Mouse (Mus musculus) cerebellum, adult 11-12 months (tissue): ENCODE data around the gene Eva1c.

Source experiments
- DNase-seq: peaks from one replicate; pipeline ENCODE4 v3.0.0; 2022

Eva1c gene

DNA sequence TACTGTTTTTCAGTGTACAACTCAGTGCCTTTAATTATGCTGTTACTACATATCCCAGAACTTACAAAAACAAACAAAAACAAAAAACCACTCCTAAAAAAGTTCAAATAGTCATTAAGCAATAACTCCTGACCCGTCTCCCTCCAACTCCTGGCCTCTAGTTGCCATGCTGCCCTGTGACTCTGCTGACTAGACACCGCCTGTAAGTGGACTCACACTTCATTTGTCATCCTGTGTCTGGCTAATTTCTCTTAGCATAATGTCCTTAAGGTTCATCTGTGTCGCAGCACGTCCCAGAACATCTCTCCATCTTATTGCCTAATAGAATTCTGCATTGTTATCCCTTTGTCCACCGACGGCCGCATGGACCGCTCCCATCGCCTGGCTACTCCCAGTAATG is 979 bp downstream of the Eva1c start:
- DNase-seq = no peak

DNA sequence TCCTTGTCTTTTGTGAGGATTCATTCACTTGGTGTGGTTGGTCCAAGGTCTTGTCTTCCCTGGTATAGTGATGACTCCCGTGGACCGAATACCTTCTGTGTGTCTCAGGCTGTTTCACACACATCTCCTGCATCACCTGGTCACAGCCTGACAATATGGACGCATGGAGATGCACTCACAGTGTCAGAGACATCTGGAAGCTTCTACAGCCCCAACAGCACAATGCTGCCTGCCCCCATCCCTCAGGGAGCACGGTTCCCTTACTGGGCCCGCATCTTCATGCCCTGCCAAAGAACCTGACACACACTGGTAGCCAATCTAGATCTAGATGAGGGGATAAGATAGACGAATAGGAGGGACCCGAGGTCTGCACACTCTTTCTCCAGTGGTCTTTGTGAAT is 2.6 kb downstream of the Eva1c start:
- peak; percentile 35 for DNase-seq

DNA sequence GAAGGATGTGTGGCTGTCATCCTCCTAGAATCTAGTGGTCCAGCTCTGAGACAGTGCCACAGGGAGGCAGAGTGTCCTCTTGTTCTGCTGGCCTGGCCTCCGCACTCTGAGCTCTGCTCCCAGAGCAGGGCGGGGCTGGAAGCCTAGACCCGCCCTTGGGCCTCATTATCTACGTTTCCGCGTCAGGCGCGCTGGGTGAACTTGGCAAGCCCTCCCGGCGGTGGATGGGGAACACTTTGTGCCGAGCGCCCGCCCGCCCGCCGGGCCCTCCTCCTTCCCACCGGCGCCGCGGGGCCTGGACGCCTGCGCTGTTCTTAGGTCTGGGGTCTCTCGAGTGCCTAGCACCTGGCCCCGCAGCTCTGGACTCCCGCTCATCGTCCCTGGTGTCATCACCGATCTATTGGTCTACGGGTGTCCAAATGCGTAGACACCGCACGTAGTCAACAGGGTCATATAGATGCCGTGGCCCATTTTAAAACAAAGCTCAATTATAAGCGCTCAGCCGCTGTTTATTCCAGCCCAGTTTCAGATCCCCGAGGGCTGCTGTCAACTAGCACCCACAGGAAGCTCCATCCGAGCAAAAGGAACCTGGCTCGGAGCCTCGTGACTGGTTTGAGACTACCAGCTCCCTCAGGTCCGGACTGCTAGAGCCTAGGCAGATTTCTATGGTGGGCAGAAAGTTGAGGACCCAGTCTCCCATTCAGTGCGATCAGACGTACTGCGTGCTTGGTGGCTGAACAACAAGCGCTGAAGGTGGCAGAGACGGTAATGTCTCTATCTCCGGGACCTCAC is 3.6 kb downstream of the Eva1c start:
- DNase-seq = peak; percentile 93

DNA sequence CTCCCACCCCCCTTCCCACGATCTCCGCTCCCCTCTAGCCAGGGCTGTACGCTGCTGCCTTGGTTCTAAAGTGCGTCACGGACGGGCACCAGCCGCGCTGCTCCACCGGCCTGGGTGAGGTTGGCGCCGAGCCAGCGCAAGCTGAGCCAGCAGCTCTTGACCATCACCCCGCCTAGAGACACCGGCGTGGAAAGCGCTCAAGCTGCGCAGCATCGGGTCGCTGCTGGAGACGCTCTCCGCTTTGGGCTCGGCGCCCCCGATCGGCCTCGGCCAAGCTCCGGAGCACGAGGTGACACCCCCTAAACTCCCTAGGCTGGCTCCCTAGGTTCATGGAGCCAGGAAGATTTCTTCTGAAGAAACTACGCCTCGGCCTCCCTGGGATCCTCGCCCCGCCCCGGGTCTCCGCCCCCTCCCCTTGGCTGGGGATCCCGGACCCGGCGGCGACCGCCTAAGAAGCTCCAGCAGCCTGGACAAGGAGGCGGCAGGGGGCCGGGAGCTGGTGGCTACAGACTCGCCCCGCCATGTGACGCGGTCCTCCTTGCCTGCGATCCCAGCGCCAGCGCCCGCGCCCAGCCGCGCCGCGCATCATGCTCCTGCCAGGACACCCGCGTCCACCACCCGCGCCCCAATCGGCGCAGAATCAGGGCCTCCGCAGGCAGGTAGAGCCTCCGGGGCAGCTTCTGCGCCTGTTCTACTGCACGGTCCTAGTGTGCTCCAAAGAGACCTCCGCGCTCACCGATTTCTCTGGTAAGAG is 4.3 kb downstream of the Eva1c start:
- DNase-seq = peak; percentile 89

DNA sequence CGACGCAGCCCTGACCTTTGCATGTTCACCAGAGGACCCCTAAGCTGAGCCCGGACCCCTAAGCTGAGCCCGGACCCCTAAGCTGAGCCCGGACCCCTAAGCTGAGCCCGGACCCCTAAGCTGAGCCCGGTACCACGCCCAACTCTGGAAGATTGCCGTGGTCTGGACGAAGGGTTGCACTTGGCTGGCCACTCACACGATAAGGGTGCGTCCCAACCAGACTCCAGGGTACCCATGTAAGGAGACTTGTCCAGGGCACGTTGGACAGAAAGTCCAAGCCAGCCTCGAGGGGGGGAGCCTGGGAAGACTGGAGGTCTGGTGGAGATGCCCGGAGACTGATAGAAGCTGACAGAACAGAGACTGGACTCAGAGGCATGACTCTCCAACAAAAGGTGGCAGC is 5.2 kb downstream of the Eva1c start:
- peak; percentile 53 for DNase-seq

DNA sequence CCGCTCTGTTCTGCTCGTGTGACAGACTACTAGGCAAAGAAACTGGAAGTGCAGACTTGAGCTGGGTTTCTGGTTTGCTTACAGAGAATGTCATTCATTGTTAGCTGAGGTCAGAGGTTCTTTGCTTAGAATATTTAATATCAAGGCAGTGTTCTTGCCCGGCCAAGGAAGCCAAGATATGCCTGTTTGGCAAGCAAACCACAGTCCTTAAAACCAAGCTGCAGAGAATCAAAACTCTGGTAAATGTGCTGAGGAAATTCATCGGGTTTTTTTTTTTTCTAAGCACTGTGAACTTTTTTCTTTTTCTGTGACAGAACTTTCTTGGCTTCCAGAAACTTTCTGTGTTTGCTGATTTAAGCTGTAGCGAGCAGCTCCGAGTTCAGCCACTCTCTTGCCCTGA is 6.0 kb downstream of the Eva1c start:
- no peak for DNase-seq

DNA sequence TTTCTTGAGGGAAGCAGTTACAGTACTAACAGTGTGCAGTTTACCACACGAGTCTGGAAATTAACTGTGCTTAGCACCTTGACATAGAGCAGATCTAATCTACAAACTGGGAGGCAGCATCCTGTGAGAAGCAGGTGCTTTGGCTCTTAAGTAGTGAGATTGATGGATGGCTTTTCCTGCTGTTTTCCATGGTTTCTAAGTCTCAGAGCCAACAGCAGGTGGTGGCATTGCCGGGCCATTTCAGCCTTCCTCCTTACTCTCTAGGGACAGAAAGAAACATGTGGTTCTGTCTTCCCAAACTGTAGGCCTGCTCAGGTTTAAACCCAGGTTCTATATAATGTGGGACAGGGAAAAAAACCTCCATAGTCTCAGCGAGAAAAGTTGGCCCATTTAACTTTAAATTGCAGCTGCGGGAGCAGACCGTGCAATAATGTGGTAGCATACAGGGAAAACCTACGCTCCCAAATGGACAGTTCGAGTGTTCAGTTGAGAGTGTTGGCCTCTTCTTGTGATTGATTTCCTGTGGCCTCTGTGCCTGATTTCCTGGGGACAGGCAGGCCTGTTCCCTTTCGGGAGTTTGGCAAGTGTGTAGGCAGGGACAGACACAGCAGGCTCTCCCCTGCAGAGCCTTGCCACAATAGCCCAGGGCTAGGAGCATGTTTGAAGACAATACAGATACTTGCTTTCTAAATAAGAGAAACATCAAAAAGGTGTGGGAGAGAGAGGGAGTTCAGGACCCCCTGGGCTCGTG is 6.7 kb downstream of the Eva1c start:
- DNase-seq = no peak

DNA sequence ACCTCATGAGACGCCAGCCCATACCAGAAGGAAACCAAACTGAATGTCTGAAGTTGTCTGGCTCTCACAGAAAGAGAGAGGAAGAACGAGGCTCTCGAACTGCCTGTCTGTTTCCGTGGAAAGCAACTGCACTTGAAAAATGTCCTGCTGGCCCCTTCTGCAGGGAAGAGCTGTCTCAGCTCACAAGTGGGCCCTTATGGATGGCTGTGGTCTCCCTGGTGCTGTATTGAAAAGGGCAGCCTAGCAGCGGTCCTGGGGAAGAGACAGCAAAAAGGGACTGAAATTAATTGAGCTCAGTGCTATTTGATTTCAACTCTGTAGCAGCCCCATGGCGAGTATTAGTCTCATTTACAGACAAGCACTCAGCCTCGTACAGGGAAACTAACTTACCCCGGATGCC is 10.9 kb downstream of the Eva1c start:
- no peak for DNase-seq

DNA sequence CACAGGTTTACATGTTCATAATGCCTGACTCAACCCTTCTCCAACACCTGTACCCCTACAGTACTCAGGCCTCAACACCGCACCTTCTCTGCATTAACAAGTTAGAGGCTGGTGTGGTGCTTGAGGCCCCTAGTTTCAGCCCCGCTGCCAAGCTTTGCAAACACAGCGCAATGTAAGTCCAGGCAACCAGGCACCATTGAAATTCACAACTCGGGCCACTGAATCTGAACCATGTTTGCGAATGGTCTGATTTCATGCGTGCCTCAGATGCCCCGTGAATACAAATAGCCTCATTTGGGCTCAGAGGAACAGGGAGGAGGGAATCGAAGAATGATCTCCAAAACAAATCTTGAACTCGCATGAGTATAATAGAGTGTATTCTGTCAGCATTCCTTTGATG is 15.6 kb downstream of the Eva1c start:
- no peak for DNase-seq

DNA sequence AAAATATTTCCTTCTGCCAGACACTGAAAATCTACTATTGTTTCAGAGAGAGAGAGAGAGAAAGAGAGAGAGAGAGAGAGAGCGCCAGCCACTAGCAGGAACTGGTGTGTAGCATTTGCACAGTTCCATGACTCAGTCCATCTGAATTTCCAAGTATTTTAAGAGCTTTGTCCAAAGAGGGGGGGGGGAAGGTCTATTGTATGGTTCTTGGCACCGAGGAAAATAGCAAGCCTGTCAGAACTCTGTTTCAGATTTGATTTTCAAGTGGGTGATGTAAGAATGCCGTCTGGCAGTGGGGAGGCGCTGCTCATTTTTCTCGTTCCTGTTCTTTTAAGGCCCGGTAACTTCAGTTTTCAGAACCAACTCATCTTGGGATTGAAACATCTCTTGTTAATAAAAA is 18.5 kb downstream of the Eva1c start:
- no peak for DNase-seq

DNA sequence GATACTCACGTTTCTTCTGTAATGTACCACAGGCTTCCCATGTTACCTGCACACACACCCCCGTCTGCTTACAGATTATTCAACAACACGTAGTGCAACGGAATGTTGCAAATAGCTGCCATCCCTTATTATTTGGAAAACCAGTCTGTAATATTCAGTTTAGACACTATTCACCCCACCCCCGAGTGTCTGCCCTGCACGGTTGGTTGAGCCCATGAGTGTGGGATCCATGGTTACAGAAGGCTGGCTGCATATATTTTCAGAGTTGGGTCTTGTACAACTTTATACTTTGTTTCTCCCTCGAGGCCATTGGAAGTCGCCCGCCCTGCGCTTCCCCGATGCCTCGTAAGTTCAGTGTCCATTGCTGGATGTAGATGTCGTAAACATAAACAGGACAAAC is 19.1 kb downstream of the Eva1c start:
- no peak for DNase-seq

DNA sequence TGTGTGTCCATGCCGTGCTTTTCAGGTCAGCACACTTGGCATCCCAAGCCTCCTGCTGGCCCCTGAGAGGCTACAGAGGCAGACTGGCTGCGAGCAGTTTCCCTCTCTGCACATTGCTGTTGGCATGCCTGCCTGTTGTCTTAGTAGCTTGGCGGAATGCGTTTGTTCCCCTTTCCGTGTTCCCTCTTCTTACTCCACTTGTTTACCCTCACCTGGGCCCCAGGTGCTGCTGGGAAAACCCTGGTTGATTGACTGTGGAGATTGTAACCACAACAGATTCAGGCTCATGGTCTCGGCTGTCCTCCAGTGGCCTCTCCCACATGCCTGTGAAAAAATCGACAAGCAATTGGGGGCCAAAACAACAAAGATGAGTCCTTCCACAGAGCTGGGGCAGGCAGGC is 22.2 kb downstream of the Eva1c start:
- DNase-seq = no peak

DNA sequence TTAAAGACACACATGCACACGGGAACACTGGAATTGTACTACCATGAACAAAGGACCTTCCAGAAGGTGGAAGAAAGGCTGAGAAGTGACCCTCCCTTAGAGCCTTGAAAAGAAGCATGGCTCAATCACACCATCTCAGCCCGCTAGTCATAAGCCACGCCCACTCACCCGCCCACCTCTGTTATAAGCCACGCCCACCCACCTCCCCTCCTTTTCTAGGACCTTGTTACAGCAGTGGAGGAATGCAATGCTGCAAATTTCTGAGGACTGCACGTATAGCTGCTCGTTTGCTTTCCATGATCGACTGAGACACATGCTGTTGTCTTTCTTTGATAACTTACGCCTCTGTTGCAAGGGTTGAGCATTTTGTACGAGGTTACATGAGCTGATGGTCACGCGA is 22.7 kb downstream of the Eva1c start:
- no peak for DNase-seq

DNA sequence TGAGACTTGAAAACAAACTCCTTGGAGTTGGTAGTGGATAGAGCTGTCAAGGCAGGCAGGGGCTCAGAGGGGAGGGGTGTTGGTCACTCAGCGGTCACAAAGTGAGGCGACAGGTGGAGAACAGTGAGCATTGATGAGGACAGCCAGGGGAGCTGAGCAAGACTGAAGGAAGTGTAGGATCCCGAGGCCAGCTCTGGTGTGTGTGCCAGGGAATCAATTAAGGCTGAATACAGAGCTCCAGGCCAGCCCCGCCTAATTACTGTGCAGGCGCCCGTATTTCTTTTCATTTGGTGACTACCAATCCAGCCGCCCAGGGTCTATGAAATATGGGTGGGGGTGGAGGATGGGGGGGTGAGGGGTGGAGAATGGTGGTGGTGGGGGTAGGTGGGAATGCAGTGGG is 24.4 kb downstream of the Eva1c start:
- no peak for DNase-seq

DNA sequence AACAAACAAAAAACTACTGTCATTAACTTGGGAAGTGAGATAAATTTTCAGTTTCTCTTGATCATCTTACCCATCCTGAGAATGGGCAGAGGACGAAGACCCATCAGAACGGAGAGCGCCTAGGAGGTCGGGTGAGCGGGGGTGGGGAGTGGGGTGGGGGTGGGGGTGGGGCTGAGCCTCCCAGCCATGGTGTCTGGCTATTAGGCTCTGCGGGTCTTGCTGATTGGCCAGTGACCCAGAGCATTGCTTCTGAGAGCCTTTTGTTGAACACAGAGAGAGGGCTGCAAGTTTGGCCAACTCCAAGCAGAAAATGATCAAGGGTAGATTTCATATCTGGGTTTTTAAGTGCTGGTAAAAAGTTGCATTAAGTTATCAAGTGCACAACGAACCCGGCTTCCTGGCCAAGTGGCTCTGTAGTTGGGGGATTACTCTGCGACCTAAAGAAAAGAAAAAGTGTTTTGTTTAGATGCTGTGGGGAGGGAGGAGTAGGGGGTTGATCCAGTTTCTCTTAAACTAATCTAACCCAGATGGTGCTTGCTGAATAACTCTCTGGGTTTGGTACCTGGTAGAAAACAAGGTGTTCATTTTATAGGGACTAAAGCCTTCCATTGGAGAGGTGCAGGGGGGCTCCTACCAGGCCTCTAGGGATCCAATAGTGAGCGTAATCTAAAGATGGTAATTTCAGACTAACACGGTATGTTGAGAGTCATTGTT is 25.3 kb downstream of the Eva1c start:
- no peak for DNase-seq

DNA sequence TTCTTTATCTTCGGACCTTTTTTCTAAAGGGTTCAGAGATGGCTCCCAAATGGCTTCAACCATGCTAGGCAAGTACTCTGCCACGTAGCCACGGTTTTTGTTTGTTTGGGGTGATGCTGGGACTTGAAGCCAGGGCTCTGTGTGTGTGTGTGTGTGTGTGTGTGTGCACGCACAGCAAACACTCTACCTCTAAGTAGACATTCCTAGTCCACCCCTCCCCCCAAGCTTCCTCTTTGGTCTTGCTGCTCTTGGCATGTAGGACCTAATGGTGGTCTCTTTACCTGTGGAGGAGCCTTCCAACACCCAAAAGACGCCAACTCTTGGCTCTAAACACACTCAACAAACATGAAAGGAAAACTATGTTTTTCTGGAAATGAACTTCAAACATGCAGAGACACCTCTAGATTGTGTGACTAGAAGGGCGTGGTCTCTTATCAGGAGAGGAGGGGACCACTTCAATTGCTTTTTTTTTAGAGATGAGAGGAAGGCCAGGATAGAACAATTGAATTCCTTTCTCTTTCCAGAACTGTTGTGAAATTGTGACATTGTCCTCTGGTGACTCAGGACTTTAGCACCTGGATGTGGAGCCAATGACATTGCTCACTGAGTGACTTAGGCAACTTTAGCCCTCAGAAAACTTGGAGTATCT is 30.2 kb downstream of the Eva1c start:
- DNase-seq = no peak

DNA sequence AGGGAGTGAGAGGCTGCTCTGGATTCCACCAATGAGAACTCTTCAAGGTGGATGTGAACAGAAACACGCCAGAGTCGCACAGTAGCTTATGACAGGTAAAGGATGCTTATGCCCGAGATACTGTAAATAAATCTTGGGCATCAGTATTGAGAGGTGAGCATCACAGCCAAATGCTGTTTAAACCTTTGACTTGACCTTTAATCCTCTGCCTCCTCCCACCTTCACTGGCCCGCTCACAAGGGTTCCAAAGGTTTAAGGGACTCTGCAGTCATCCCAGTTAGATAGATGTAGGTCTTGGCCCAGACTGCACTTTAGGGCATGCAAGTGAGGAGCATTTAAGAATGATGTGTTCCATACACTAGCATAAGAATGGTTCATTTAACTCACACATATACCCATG is 31.7 kb downstream of the Eva1c start:
- DNase-seq = no peak

DNA sequence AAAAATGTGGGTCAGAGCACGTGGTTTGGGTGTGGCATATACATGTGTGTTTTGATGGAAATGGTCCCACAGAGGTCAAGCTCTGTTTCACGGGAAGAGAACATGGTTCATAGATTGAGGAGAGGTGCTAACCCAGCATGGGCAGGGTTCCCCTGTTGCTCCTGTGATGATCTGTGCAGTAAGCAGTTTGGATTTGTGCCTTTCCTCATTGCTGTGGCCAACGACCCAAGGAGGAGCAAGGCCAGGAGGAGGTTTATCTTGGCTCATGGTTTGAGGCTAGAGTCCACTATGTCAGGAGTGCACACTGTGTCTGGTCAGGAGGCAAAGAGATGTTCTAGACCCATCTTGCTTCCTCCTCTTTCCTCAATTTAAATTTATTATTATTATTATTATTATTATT is 36.5 kb downstream of the Eva1c start:
- no peak for DNase-seq

DNA sequence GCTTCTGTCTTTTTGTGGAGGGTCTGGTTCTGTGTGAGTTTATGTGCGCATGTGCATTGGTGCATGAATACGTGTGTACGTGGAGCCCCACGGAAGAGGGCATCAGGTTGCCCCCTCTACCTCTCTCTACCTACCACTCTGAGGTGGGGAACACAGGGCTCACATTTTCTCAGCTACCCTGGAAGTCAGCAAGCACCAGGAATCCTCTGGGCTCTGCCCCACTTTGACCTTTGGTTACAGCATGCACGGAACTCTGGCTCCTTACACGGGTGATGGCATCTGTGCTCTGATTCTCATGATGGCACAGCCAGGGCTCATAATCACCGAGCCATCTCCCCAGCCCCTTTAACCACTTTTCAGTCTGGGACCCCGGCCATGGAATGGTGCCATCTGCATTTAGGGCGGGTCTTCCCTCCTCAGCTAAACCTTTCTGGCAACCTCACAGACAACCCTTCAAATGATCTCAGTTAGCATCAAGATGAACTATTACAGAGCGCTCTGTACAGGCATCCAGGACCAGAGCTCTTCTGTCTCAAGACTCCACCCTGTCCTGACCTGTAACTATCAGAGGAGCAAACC is 37.0 kb downstream of the Eva1c start:
- DNase-seq = no peak

DNA sequence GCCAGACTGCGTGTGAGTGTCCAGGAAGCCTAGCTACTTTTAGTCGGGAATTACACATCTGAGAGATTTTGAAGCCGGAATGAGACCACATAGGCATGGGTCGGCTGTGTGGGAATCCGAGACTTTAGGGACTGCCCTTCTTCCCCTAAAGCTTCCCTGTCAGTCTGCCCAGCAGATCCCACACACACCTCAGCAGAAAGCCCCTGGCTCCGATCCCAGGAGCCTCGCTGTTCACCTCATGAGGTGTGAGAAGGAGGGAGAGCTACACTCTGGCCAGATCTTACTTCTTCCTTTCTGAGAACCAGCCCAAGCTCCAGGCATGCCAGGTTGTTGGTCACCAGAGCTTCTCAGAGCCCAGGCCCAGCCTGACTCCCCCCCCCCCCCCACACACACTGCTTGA is 38.2 kb downstream of the Eva1c start:
- DNase-seq = peak; percentile 44

DNA sequence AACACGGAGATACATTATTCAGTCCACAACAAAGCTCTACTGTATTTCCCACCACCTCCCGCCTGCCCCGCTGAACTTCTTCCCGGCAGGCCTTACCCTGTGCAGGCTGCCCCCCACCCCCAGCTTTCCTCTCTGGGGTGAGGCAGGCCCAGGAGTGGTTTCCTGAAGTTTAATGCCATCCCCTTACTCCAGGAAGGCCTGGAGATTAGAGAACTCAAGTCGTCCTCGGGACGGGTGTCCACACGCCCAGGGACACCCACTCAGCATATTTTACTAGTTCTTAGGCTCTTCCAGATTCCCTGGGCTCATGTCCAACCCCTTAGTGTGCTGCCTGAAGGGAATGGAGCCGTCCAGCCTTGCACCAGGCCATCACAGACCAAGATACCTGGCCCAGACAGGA is 39.1 kb downstream of the Eva1c start:
- no peak for DNase-seq

DNA sequence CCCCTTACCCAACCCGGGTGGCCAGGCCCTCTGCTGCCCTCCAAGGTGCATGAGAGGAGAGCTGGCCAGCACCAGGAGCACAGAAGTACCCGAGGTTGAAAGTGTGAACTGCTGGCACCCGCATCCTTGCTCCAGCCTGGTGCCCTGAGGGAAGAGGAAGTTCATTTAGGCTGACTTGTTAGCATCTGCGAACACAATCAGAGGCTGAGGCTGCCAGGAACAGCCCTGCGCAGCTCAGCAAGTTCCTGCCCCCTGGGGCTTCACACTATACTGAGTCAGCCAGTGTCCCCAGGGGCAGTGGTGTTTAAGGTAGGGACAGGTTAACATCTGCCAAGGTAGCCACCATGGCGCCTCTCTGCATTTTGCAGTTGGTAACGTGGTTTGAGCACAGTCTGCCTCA is 41.6 kb downstream of the Eva1c start:
- no peak for DNase-seq
